Mouse (Mus musculus): Measurements from ENCODE around the gene Neb. TPM values are rescaled to one million over a fixed set of nuclear protein-coding genes. Genes with fewer than 3 reads are reported as not detected.

The Neb gene
- total RNA-seq, 1 experiment from 2014 or later = 0.93 TPM

Other genes starting within 250 kb of the Neb start
- 31.9 and 32.9 TPM in 2 replicates for gene Arl5a, start 46.4 kb upstream of the Neb start, total RNA-seq (2017)